Mouse (Mus musculus): ENCODE results near the gene Lrrc23.

GRCm38 (mm10) chr6:124745490-124746295 lies 33.8 kb downstream of the Lrrc23 start:
- TF ChIP-seq CTCF (IDR thresholded peaks at IDR 0.05; ENCODE audit: borderline replicate concordance, extremely low read depth, insufficient read depth, insufficient read length), result peak; percentile 82
- TF ChIP-seq POLR2A (IDR thresholded peaks at IDR 0.05; ENCODE audit: borderline replicate concordance, extremely low read depth, insufficient read depth, insufficient read length, poor library complexity, severe bottlenecking), result no peak; the same call in 1 of the 2 replicates

Data from brain, embryonic 14.5 days (tissue).